Mouse (Mus musculus) C2C12 (cell line): ENCODE measurements around the gene Gm47996.

ENCODE experiments used
- CEBPB ChIP-seq: IDR thresholded peaks from one replicate; pipeline ENCODE4 v1.6.1; 2011; ENCODE audit warnings: low read depth, mild to moderate bottlenecking, control low read depth, moderate library complexity
- CTCF ChIP-seq: IDR thresholded peaks from one replicate; pipeline ENCODE4 v1.5.1; 2011; ENCODE audit not compliant: control insufficient read depth, insufficient read depth, insufficient read length
- FOSL1 ChIP-seq: IDR thresholded peaks from one replicate; pipeline ENCODE4 v1.8.0; 2011; ENCODE audit warnings: mild to moderate bottlenecking, low read length; ENCODE audit not compliant: poor library complexity, insufficient read depth, severe bottlenecking
- MAX ChIP-seq: IDR thresholded peaks from one replicate; pipeline ENCODE4 v1.6.1; 2011; ENCODE audit warnings: mild to moderate bottlenecking, control low read depth
- USF1 ChIP-seq: IDR thresholded peaks from one replicate; pipeline ENCODE4 v1.6.1; 2011; ENCODE audit warnings: low read depth, mild to moderate bottlenecking, control low read depth, moderate library complexity

- no peak for TF ChIP-seq MAX
- no peak for TF ChIP-seq CTCF
- no peak for TF ChIP-seq USF1
- TF ChIP-seq CEBPB, result no peak
- no peak for TF ChIP-seq FOSL1
Observed at GRCm38 (mm10) chr1:151259061-151259460, 49.1 kb downstream of the Gm47996 start.
